Mouse (Mus musculus): ENCODE data around the gene Stt3b.

DNA sequence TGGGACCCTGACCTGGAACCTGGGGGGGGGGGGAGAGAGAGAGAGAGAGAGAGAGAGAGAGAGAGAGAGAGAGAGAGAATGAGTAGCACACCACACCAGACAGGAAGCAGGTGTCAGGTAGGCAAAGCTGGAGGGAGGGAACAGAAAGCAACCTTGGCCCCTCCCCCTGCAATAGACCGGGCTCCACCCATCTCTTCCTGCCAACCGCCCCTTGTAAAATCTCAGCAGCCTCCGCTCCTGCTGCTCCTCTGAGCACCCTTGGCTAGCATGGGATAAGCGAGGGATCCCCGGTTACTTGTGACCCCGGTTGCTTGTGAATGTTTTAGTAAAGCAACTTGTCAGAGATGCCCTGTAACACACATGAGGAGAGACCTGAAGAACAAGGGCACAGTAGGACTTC lies 104.7 kb downstream of the Stt3b start:
- TF ChIP-seq CTCF (IDR thresholded peaks at IDR 0.05; ENCODE audit: low read depth) (no peak), EP300 (IDR thresholded peaks at IDR 0.05; ENCODE audit: low read depth) (no peak)
